Mouse (Mus musculus) heart, embryonic 16.5 days (tissue): Measurements from ENCODE around the gene Commd2. TPM values are rescaled to one million over a fixed set of nuclear protein-coding genes. Genes with fewer than 3 reads are reported as not detected.

Experiments
- ATAC-seq: fragments of 200-750 bp; cut with Nextera tagmentation; replicated peaks from 2 replicates; pipeline ENCODE4 v1.8.0; 2017; ENCODE audit warnings: moderate number of reproducible peaks; ENCODE audit not compliant: insufficient read depth, low FRiP score; ENCODE audit errors: extremely low read depth
- H3K27ac ChIP-seq: fragments of 300-500 bp; sonication (generic); 2 replicates; pipeline ENCODE4 v1.5.1; 2014; ENCODE audit warnings: mild to moderate bottlenecking, low read length, control low read depth, moderate library complexity
- H3K27me3 ChIP-seq: fragments of 300-500 bp; sonication (generic); 2 replicates; pipeline ENCODE4 v1.6.1; 2014; ENCODE audit warnings: low read length, mixed read lengths; ENCODE audit not compliant: control insufficient read depth, insufficient read depth
- H3K36me3 ChIP-seq: fragments of 300-500 bp; sonication (generic); 2 replicates; pipeline ENCODE4 v1.6.1; 2014; ENCODE audit not compliant: control insufficient read depth, insufficient read depth
- H3K4me1 ChIP-seq: fragments of 300-500 bp; sonication (generic); 2 replicates; pipeline ENCODE4 v1.6.1; 2014; ENCODE audit warnings: low read length, mixed read lengths; ENCODE audit not compliant: control insufficient read depth, insufficient read depth
- H3K4me2 ChIP-seq: fragments of 300-500 bp; sonication (generic); 2 replicates; pipeline ENCODE4 v1.6.1; 2014; ENCODE audit warnings: low read depth, mild to moderate bottlenecking, control low read depth, low read length
- H3K4me3 ChIP-seq: fragments of 300-500 bp; sonication (generic); 2 replicates; pipeline ENCODE4 v1.5.1; 2014; ENCODE audit warnings: mild to moderate bottlenecking, control low read depth, low read length
- H3K9ac ChIP-seq: fragments of 300-500 bp; sonication (generic); 2 replicates; pipeline ENCODE4 v1.6.1; 2014; ENCODE audit warnings: low read length, control low read depth
- H3K9me3 ChIP-seq: fragments of 300-500 bp; sonication (generic); replicated peaks from 2 replicates; pipeline ENCODE4 v1.6.1; 2016; ENCODE audit warnings: low read length; ENCODE audit not compliant: control insufficient read depth
- WGBS: fragments of 180-500 bp; shearing (Covaris S2); extraction: QIAGEN DNeasy Blood & Tissue Kit; methylation state at CpG from one replicate; pipeline ENCODE4 v1.1.7; 2014; 5-methylcytosine and 5-hydroxymethylcytosine counted together
- microRNA-seq: library from miRNA; unstranded; fragments of <30 nt; microRNA quantifications from one replicate; pipeline ENCODE4, GENCODE M21; 2017
- polyA plus RNA-seq: library from polyadenylated mRNA; unstranded; fragments of >200 nt; fragmentation: Nextera tagmentation; extraction: Ambion mirVana; gene quantifications from 2 replicates; pipeline ENCODE4 v1.2.1, GENCODE M21; 2015

Gene Commd2
- polyA plus RNA-seq, 1 experiment from 2014 or later = 54.3 TPM

DNA sequence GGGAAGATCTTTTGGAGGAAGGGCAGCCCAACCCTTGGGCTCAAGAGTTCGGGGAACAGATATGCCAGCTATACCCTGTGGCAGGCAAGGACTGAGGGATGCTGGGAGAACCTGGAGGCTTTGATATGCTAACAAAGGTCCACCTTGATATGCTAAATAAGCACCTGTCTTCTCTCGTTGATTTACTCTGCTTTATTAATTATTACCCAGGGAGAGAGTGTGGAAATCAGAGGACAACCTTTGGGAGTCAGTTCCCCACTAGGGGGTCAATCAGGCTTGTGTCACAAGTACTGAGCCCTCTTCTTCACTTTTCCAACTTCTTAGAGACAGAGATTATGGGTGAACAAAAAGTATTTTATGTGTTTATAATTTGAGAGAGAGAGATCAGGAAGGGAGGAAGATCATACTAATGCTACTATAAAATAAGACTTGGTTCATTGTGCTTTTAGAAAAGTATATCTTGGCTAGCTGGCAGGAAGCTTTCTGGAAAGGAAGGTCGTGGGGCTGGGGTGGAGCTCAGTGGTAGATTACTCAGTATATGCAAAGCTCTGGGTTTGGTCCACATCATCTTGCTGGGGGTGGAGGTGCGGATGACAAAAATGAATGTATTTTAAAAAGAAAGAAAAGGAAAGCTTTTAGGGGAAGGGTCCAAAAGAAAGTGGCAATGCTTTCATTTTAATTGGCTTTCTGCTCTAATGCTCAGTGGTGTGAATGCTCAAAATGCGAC lies 47.5 kb downstream of the Commd2 start:
- WGBS = 67% methylated on average over 5 of the region's 5 CpGs
- no peak overlapping the region for H3K4me3 ChIP-seq
- H3K27ac ChIP-seq = peak overlapping the region; percentile 54

DNA sequence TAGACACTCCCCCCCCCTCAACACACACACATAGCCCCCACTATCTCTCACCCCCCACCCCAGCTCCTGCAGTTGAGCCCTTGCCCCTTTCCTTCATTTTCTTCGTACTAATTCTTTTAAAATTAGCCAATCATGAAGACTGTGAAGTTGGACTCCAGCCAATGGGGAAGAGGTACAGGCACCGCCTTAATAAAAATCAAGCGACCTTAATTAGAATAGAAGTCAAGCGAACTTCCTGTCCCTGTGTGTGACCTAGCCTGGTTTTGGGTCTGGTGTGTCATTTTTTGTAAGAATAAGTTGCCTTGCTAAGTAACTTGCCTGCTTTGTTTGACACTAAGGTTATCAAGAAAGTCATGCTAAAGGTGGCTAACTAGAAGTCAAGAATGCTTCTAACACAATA lies 48.9 kb downstream of the Commd2 start:
- no peaks in the 10 kb centered on the region for H3K27me3 ChIP-seq
- H3K4me1 ChIP-seq = peaks cover 6% of the 10 kb centered on the region; the same call in 1 of the 2 replicates
- no peak overlapping the region for H3K4me3 ChIP-seq
- H3K9me3 ChIP-seq = no peaks in the 10 kb centered on the region
- no peaks in the 10 kb centered on the region for H3K36me3 ChIP-seq
- no peak overlapping the region for H3K4me2 ChIP-seq
- no peak overlapping the region for H3K27ac ChIP-seq
- no peak for ATAC-seq
- 74% methylated on average over 4 of the region's 4 CpGs for WGBS
- H3K9ac ChIP-seq = no peak overlapping the region

More for the DNA sequence above, 47.5 kb downstream of the Commd2 start:
- Histone ChIP-seq H3K4me1 (peaks cover 6% of the 10 kb centered on the region; the same call in 1 of the 2 replicates), H3K9me3 (no peaks in the 10 kb centered on the region), H3K4me2 (no peak overlapping the region), H3K27me3 (no peaks in the 10 kb centered on the region), H3K36me3 (no peaks in the 10 kb centered on the region), H3K9ac (no peak overlapping the region)
- ATAC-seq = no peak; the same call in 1 of the 2 replicates

DNA sequence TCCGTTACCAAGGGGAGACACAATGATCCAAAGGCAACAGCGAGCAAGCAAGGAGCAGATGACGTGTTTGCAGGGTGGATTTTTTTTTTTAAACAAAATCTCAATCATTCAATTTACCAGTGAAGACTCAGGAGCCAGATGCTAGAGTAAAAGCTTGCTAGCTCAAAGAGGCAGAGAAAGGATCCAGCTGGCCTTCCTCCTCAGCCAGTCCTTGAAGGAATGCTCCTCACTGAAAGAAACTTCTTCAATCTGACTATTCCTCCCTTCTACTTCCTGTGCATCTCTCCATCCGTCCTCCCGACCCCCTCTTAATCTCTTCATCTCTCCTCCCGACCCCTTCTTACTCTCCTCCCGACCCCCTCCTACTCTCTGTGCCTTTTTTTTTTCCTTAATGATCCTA lies 54.9 kb downstream of the Commd2 start:
- WGBS = 50% methylated on average over 7 of the region's 7 CpGs
- H3K27me3 ChIP-seq = no peaks in the 10 kb centered on the region
- no peak overlapping the region for H3K27ac ChIP-seq
- no peaks in the 10 kb centered on the region for H3K9me3 ChIP-seq
- no peak for ATAC-seq
- H3K9ac ChIP-seq = no peak overlapping the region
- no peak overlapping the region for H3K4me2 ChIP-seq
- no peak overlapping the region for H3K4me3 ChIP-seq
- no peaks in the 10 kb centered on the region for H3K36me3 ChIP-seq
- peaks cover 5% of the 10 kb centered on the region for H3K4me1 ChIP-seq

DNA sequence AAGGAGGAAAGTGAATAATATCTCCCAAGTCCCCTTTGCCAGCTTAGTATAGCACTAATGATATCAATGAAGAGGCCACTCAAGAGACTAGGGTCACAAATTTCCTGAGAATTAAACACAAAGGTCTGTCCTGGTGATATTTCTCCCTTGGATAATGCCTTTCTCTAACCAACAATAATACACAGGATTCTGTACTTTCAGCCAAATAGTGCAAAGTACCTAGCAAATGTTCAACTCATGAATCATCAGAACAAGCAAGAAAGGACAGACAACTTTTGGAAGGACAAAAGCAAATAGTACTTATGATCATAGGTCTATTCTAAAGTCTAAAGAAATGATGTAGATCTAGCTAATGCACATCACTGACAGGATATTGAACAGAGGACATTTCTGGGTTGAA lies 56.0 kb downstream of the Commd2 start:
- Histone ChIP-seq H3K4me3 (no peak overlapping the region), H3K36me3 (no peaks in the 10 kb centered on the region), H3K9ac (no peak overlapping the region), H3K27ac (no peak overlapping the region), H3K4me1 (peaks cover 5% of the 10 kb centered on the region), H3K27me3 (no peaks in the 10 kb centered on the region), H3K4me2 (no peak overlapping the region), H3K9me3 (no peaks in the 10 kb centered on the region)
- no peak for ATAC-seq

Small RNAs within 50 kb of the gene (microRNA-seq; reads per million reads assigned to microRNA genes)
- gene Mir6377 = not detected

Other genes with a start within 250 kb of the Commd2 start
- 0.64 and 0.77 TPM in 2 replicates for gene Tm4sf4, start 226.4 kb downstream of the Commd2 start, polyA plus RNA-seq
- 17.7 and 20.0 TPM in 2 replicates for gene Wwtr1, start 75.8 kb downstream of the Commd2 start, polyA plus RNA-seq
- 0.05 and 0.07 TPM in 2 replicates for gene Ankub1, start 41.1 kb upstream of the Commd2 start, polyA plus RNA-seq
- gene Rnf13, start 84.3 kb upstream of the Commd2 start, polyA plus RNA-seq = 71.8 and 83.3 TPM in 2 replicates
- gene Pfn2, start 196.4 kb upstream of the Commd2 start, polyA plus RNA-seq = 43.4 and 45.3 TPM in 2 replicates